Mouse (Mus musculus) kidney, postnatal 0 days (tissue): ENCODE measurements around the gene Akap14. TPM values are rescaled to one million over a fixed set of nuclear protein-coding genes. Genes with fewer than 3 reads are reported as not detected.

Experiments used
- ATAC-seq: fragments of 200-750 bp; cut with Nextera tagmentation; replicated peaks from 2 replicates; pipeline ENCODE4 v1.8.0; 2017; ENCODE audit warnings: low read depth, moderate number of reproducible peaks, moderate TSS enrichment, moderate library complexity; ENCODE audit not compliant: low FRiP score
- DNase-seq: peaks from one replicate; pipeline ENCODE4 v3.0.0-alpha.2; 2016; ENCODE audit warnings: low spot score
- H3K27ac ChIP-seq: fragments of 300-500 bp; sonication (generic); 2 replicates; pipeline ENCODE4 v1.5.1; 2014; ENCODE audit warnings: mild to moderate bottlenecking
- H3K27me3 ChIP-seq: fragments of 300-500 bp; sonication (generic); 2 replicates; pipeline ENCODE4 v1.6.1; 2014; ENCODE audit warnings: low read length, mixed read lengths; ENCODE audit not compliant: insufficient read depth
- H3K36me3 ChIP-seq: fragments of 300-500 bp; sonication (generic); 2 replicates; pipeline ENCODE4 v1.6.1; 2014; ENCODE audit warnings: low read length, mixed read lengths; ENCODE audit not compliant: insufficient read depth
- H3K4me1 ChIP-seq: fragments of 300-500 bp; sonication (generic); replicated peaks from 2 replicates; pipeline ENCODE4 v1.6.1; 2014; ENCODE audit warnings: antibody characterized with exemption, low read length, mixed read lengths; ENCODE audit not compliant: insufficient read depth
- H3K4me2 ChIP-seq: fragments of 300-500 bp; sonication (generic); 2 replicates; pipeline ENCODE4 v1.6.1; 2014; ENCODE audit warnings: mild to moderate bottlenecking, low read length, moderate library complexity, mixed read lengths
- H3K4me3 ChIP-seq: fragments of 300-500 bp; sonication (generic); replicated peaks from 2 replicates; pipeline ENCODE4 v1.5.1; 2014; ENCODE audit warnings: low read depth, low read length
- H3K9ac ChIP-seq: fragments of 300-500 bp; sonication (generic); 2 replicates; pipeline ENCODE4 v1.6.1; 2014; ENCODE audit warnings: low read depth, low read length
- H3K9me3 ChIP-seq: fragments of 300-500 bp; sonication (generic); replicated peaks from 2 replicates; pipeline ENCODE4 v1.6.1; 2016; ENCODE audit warnings: low read length, inconsistent platforms, mixed read lengths
- CTCF ChIP-seq: IDR thresholded peaks from 2 replicates; pipeline ENCODE4 v1.5.1; 2016; ENCODE audit warnings: antibody characterized with exemption, low read depth, mild to moderate bottlenecking, moderate library complexity
- WGBS: fragments of 180-500 bp; shearing (Covaris S2); extraction: QIAGEN DNeasy Blood & Tissue Kit; methylation state at CpG from one replicate; pipeline ENCODE4 v1.1.7; 2014; 5-methylcytosine and 5-hydroxymethylcytosine counted together
- polyA plus RNA-seq: library from polyadenylated mRNA; unstranded; fragments of >200 nt; fragmentation: Nextera tagmentation; extraction: Ambion mirVana; gene quantifications from 2 replicates; pipeline ENCODE4 v1.2.1, GENCODE M21; 2015

Gene Akap14
- polyA plus RNA-seq, 1 experiment from 2014 or later, result not detected

DNA sequence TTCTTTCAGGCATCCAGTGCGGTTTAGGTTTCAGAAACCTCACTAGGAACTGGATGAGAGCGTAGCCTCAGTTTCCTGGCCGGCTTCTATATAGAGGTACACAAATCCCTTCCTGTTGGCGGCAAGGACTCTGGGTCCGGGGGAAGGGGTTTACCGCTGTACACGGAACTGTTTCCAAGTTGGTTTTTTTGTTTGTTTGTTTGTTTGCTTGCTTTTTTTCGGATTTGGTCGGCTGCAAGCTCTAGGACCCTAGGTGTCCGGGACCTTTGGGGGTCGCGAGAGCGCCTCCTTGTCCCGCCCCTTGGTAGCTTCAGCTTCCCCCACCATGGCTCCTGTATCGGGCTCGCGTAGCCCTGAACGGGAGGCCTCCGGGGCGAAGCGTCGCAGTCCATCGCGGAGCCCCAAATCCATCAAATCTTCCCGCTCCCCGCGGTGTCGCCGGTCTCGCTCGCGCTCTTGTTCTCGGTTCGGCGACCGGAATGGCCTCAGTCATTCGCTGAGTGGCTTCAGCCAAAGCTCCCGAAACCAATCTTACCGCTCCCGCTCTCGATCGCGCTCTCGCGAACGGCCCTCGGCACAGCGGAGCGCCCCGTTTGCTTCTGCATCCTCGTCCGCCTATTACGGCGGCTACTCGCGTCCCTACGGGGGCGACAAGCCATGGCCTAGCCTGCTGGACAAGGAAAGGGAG, 41.8 kb downstream of the Akap14 start, which contains the start of gene Nkap:
Gene Nkap (plus strand): TSS at position 125 of the 688 bp plus-strand sequence.
- WGBS, result 25% methylated on average over 58 of the region's 58 CpGs
- Histone ChIP-seq H3K27ac (peak within 1 kb of the TSS; percentile 75), H3K4me2 (peak within 1 kb of the TSS; percentile 55), H3K9me3 (no peaks in the 10 kb centered on the region), H3K36me3 (no peaks in the 10 kb centered on the region), H3K9ac (peak within 1 kb of the TSS; percentile 75), H3K27me3 (no peaks in the 10 kb centered on the region), H3K4me3 (peak within 1 kb of the TSS; percentile 60), H3K4me1 (no peaks in the 10 kb centered on the region)
- TF ChIP-seq CTCF, result no peak
- DNase-seq (peak; percentile 74), ATAC-seq (peak; percentile 84)

DNA sequence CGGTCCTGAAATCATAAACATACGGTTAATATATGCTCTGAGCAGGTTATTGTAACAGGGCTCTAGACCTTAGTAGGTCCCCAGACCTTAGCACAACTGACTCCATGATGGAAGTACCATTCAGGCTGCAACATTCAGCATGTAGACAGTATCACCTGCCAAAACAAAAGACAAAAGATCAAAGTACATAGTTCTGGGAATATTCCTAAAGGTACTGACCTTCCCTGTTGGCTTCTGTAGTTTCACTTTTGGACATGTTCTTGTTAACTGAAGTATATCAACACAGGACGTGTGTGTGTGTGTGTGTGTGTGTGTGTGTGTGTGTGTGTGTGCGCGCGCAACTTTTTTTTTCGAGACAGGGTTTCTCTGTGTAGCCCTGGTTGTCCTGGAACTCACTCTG, 43.1 kb downstream of the Akap14 start:
- Histone ChIP-seq H3K9me3 (no peaks in the 10 kb centered on the region), H3K4me3 (no peak overlapping the region), H3K27ac (no peak overlapping the region), H3K27me3 (no peaks in the 10 kb centered on the region), H3K36me3 (no peaks in the 10 kb centered on the region), H3K4me1 (no peaks in the 10 kb centered on the region), H3K9ac (no peak overlapping the region), H3K4me2 (no peak overlapping the region)
- 90% methylated on average over 7 of the region's 7 CpGs for WGBS
- ATAC-seq (no peak), DNase-seq (no peak)
- no peak for TF ChIP-seq CTCF

DNA sequence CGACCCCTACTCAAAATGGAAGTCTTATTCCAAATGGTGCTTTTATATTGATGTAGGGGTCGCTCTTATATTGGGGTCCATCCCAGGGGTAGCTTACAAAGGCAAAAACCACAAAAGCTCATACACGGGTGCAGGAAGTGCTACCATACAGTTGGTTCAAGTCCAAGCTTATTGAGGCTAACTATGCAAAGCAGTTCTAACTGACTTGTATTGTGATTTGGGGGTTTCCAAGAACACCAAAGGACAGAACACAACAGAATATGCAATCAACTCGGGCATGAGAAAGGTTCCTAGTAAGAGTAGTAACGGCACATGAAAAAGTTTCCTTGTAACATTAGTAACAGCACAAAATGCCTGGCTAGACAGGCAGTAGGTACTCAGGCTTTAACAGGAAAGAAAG, 48.4 kb downstream of the Akap14 start:
- WGBS, result 69% methylated on average over 5 of the region's 5 CpGs
- no peak overlapping the region for H3K4me2 ChIP-seq
- no peak for TF ChIP-seq CTCF

DNA sequence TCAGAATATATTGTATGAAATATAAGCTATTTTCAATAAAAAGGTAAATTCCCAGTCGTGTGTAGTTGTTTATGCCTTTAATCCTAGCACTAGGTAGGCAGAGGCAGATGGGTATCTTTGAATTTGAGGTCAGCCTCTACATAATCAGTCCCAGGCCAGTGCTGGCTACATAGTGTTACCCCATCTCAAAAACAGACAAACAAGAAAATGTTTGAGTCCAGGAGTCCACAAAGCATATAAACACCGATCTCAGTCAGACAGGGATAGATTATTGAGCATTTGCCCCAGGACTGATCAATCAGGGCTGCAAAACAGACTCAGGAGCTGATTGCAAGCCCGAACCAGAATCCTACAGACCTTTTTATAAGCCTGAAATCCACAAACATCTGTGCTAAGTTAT, 49.1 kb downstream of the Akap14 start:
- ATAC-seq, result no peak
- no peak for DNase-seq
- no peak overlapping the region for H3K9ac ChIP-seq
- TF ChIP-seq CTCF, result no peak
- H3K4me2 ChIP-seq, result no peak overlapping the region
- H3K27ac ChIP-seq, result no peak overlapping the region
- no peaks in the 10 kb centered on the region for H3K4me1 ChIP-seq
- H3K27me3 ChIP-seq, result no peaks in the 10 kb centered on the region
- no peaks in the 10 kb centered on the region for H3K36me3 ChIP-seq
- H3K9me3 ChIP-seq, result no peaks in the 10 kb centered on the region
- WGBS, result 59% methylated on average over 3 of the region's 3 CpGs
- no peak overlapping the region for H3K4me3 ChIP-seq

More for the DNA sequence above, 48.4 kb downstream of the Akap14 start:
- Histone ChIP-seq H3K27me3 (no peaks in the 10 kb centered on the region), H3K36me3 (no peaks in the 10 kb centered on the region), H3K4me1 (no peaks in the 10 kb centered on the region), H3K9me3 (no peaks in the 10 kb centered on the region), H3K9ac (no peak overlapping the region), H3K4me3 (no peak overlapping the region), H3K27ac (no peak overlapping the region)
- ATAC-seq, result no peak
- DNase-seq, result no peak

DNA sequence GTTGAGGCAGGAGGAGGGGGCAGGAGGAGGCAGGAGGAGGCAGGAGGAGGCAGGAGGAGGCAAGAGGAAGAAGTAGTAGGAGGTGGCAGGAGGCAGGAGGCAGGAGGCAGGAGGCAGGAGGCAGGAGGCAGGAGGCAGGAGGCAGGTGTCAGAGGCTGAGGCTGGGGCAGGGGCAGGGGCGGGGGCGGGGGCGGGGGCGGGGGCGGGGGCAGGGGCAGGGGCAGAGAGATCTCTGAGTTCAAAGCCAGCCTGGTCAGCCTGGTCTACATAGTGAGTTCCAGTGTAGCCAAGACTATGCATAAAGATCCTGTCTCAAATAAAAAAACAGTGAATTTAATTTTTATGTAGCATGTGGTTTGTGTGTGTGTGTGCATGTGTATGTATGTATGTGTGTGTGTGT, 51.6 kb downstream of the Akap14 start:
- 0 out of 2 replicates have a peak, but pooled peaks have one; percentile 43 for ATAC-seq
- 40% methylated on average over 4 of the region's 5 CpGs for whole genome bisulfite sequencing
- no peak for TF ChIP-seq CTCF

DNA sequence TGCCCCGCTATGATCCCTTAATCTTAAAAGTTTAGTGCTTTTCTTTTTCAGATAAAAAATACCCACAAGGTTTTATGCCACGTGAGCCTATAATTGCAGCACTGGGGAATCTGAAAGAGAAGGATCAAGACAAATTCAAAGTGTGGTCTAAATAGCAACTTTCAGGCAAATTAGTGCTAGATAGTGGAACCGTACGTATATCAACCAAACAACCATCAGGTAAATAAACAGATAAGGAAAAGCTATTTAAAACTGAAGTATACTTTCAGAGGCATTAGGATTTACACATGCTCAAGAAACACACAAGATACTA, 57.8 kb downstream of the Akap14 start:
- Histone ChIP-seq H3K9ac (no peak overlapping the region), H3K4me2 (no peak overlapping the region), H3K27ac (no peak overlapping the region), H3K9me3 (no peaks in the 10 kb centered on the region), H3K4me1 (no peaks in the 10 kb centered on the region), H3K27me3 (no peaks in the 10 kb centered on the region), H3K36me3 (no peaks in the 10 kb centered on the region), H3K4me3 (no peak overlapping the region)
- ATAC-seq, result no peak
- no peak for DNase-seq
- TF ChIP-seq CTCF, result no peak
- 76% methylated on average over 4 of the region's 4 CpGs for WGBS

More for the DNA sequence above, 51.6 kb downstream of the Akap14 start:
- DNase-seq, result no peak
- Histone ChIP-seq H3K4me1 (no peaks in the 10 kb centered on the region), H3K9me3 (no peaks in the 10 kb centered on the region), H3K4me2 (no peak overlapping the region), H3K27me3 (no peaks in the 10 kb centered on the region), H3K27ac (no peak overlapping the region), H3K9ac (no peak overlapping the region), H3K4me3 (no peak overlapping the region), H3K36me3 (no peaks in the 10 kb centered on the region)
